Mouse (Mus musculus) gastrocnemius, postnatal 14 days (tissue): ENCODE measurements around the gene Sh2b3. TPM values are rescaled to one million over a fixed set of nuclear protein-coding genes. Genes with fewer than 3 reads are reported as not detected.

Experiments used
- DNase-seq: peaks from one replicate; pipeline ENCODE4 v3.0.0; 2021; ENCODE audit warnings: mixed read lengths
- intact Hi-C: fragments of 180-260 bp; cut with DNase I; formaldehyde crosslinking; loops from one replicate; pipeline ENCODE4 v1.15.1; 2025; ENCODE audit warnings: low total_unique reads
- long read RNA-seq, 2 experiments: library from polyadenylated mRNA; stranded (forward); transcript quantifications; one replicate each; pipeline ENCODE4 v2.0.0; 2021
- total RNA-seq, 2 experiments: library from RNA; stranded (reverse); gene quantifications; 2 replicates each; pipeline ENCODE4 v1.2.3; 2021

Gene Sh2b3
- total RNA-seq, result 10 to 100 TPM; 17.6 to 21.2 TPM
- long read RNA-seq, experiment 1, full-length matches to known transcripts, result 9 of 22 reads
- long read RNA-seq, experiment 1, partial matches to known transcripts, result 1 of 22 reads
- long read RNA-seq, experiment 1, other reads (novel, unspliced or antisense), result 12 of 22 reads
- long read RNA-seq, experiment 2, full-length matches to known transcripts, result 13 of 27 reads
- long read RNA-seq, experiment 2, partial matches to known transcripts, result 2 of 27 reads
- long read RNA-seq, experiment 2, other reads (novel, unspliced or antisense), result 12 of 27 reads

DNA sequence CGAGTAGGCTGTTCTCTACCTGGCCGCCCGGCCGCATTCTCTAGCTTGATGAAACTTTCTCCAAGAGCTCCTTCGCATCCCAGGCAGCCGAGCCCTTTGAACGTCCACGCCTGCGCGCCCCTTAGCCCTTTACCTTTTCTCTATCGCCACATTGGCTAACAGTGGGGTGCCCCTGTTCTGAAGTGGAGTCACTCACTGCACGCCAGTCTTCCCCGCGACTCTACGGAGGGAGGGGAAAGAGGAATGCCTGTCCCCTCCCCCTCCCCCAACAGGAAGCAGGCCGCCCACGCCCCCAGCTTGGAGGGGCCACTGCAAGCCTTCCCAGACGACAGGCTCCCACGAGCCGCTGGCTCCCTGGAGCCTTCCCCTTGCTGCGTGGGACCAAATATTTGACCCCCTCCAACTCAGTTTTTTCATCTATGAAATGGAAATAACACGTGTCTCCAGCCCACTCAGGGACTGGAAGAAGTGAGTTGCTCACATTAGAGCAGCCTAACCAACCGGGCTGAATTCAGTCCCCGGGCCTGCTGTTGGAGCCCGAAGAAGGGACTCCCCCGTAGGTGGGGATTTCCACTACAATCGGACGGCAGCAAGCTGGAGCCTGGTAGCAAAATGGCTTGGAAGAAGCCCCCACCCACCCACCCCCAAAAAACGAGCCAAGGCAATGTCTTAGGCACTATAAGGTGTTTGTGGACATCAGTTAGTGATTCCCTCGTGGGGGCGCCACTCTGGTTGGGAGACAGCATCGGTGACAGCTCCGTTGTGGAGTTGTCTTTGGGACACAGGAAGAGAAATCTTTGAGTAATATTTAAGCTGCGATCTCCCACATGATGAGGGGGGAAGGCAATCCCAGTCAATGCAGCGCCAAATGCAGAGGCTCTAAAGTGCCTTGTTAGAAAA, at the start of gene Sh2b3:
Gene Sh2b3 (minus strand): TSS at position 206 of the 900 bp plus-strand sequence.
- intact Hi-C loops, result no loop called here
- peak; percentile 68 for DNase-seq

DNA sequence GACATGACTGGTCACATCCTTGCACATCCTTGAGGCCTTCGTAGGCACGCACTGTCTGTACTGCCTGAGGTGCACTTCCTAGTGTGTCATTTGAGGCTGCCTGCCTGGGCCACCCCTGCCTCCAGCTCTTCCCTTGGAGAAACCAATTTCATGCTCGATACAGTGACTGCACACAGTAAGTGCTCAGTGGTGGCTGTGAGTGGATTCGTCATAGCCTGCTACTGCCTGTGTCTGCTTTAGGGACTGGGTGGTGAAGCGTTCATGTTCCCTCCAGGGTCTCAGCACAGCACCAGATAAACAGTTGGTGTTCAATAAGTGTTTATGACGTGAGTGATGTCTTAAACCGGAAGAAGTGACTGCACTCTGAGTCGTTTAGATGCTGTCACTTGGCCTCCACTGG, 45.9 kb upstream of the Sh2b3 start:
- intact Hi-C loops, result no loop called here

DNA sequence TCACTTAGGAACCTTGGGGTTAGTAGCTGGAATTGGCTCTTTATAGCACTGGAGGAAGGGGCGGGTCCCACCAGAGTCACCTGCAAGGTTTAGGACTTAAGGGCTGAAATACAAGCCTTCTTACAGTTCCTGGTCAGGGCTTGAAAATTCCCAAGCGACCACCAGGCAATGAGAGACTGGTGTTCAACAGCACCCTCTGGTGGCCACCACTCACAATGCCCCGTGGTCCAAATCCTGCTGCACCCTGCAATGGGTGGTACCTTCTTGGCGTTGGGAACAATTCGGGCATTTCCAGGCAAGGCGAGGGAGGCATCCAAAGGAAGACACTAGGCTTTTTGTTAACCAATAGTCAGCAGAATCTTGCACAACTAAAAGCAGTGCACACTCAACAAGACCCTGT, 41.8 kb upstream of the Sh2b3 start:
- no peak for DNase-seq
- intact Hi-C loops, result loop anchor here (10.0 kb wide), 1 partner anchor 176 kb away; the partner anchor contains the start of gene Cux2

More for the DNA sequence above, 45.9 kb upstream of the Sh2b3 start:
- no peak for DNase-seq

DNA sequence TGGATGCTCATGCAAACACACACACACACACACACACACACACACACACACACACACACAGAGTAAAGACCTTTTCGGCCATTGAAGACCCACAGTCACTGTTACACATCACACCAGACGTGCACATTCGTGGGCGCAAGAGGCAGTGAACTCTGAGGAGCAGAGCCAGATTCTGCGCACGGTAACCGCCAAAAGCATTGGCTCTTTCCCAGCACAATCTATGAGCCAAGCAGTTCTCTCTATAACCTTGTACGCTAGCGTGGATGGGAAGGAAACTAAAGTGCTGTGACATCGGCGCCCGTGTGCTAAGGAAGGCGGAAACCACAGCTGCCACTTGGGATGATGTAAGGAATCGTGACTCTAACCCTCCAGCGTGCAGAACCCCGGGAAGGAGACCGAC, 41.3 kb upstream of the Sh2b3 start:
- DNase-seq, result no peak

DNA sequence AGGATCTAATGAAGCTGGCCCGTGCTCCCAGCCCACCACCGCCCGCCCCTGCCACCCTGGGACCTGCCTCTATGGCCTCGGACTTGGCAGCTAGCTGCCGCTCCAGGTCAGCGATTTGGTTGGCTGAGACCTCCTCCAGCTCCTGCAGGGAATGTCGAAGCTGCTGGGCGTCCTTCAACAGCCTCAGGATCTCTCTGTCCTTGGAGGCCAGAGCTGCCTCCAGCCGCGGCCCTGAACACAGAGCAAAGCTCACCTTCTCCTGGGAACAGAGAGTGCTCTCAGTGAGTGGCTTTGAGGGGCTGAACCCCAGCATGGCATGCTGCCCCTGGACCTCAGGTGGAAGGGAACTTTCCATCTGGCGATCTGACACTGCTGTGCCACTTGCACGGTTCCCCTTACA, 39.5 kb upstream of the Sh2b3 start:
- intact Hi-C loops, result loop anchor here (10.0 kb wide), 1 partner anchor 178 kb away; the partner anchor contains the start of gene Cux2

More for the DNA sequence above, 41.3 kb upstream of the Sh2b3 start:
- intact Hi-C loops, result loop anchor here (10.0 kb wide), 1 partner anchor 176 kb away; the partner anchor contains the start of gene Cux2

DNA sequence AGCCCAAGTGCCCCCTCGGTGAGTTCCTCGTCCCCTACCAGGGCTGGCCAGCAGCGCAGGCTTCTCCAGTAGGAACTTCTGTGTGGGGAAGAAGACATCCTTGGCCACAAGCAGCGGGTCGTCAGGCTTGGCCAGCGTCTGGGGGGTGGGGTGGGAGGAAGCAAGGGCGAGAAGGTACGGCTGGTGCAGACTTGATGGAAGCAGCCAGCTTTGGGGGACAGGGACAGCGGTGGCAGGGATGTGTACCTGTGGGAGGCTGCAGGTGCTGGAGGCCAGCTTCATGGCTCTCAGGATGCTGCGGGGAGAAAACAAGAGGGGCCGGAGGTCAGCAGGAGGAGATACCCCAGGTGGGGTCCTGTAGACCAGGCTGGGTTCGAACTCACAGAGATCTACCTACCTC, 37.6 kb upstream of the Sh2b3 start:
- intact Hi-C loops, result loop anchor here (10.0 kb wide), 1 partner anchor 180 kb away; the partner anchor contains the start of gene Cux2
- no peak for DNase-seq

More for the DNA sequence above, 39.5 kb upstream of the Sh2b3 start:
- no peak for DNase-seq

DNA sequence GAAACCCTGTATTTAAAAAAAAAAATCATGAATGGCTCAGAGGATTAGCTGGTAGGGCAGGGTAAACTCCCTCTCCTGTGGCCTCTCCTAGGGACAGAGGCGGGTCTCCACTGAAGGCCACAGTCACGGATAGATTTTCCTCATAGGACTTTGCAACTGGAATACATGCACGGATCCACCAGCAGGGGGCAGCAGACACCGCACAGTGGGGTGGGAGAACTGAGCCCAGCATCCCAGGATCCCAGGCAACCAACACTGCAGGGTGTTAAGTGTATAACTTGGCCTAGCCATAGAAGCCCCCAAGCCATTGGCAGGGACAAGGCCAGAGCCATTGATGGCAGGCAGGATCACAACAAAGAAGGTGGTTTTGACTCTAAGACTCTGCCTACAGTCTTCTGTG, 34.7 kb upstream of the Sh2b3 start:
- intact Hi-C loops, result loop anchor here (5.0 to 10.0 kb wide), 2 partner anchors 183 to 215 kb away; partner anchors contain the start of gene Cux2
- peak; percentile 85 for DNase-seq

DNA sequence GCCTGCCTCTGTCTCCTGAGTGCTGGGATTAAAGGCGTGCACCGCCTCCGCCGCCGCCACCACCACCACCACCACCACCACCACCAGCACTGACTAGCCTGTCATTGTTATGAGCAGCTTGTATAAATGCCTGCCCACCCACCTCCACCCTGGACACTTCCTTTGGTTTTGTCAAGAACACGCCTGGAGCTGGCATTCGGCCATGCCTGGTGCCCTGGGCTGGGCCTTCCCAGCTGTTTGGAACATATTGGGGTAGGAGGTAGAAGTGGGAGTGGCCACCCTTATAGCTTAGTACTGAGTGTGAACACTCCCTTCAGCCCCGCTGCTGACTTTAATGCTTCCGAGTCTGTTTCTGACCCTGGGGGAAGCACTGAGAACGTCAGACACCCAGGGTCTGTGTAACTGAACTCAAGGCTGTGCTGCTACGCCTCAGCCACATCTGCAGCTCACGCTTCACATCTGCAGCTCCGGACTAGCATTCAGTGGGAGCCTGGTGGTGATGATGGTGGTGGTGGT, 34.1 kb upstream of the Sh2b3 start:
- no peak for DNase-seq
- intact Hi-C loops, result loop anchor here (5.0 to 10.0 kb wide), 2 partner anchors 183 to 216 kb away; partner anchors contain the start of gene Cux2

DNA sequence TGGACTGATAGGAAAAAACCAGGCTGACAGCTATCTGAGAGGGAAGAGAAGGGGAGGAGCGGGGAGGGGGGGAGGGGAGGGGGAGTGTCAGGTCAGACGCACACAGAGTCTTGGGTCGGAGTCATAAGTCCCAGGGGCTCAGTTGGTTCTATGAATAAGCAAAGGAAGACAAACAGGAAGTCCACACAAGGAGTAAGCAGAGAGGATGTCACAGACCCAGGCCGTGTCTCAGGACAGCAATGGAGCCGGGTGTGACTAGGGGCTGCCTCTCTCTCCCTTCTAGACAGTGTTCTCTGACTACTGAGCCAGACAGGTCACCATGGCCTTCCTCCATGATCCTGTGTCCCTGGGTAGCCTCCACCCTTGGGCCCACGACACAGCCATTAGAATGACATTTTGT, 33.4 kb upstream of the Sh2b3 start:
- DNase-seq, result no peak
- intact Hi-C loops, result loop anchor here (5.0 to 10.0 kb wide), 2 partner anchors 184 to 216 kb away; partner anchors contain the start of gene Cux2

DNA sequence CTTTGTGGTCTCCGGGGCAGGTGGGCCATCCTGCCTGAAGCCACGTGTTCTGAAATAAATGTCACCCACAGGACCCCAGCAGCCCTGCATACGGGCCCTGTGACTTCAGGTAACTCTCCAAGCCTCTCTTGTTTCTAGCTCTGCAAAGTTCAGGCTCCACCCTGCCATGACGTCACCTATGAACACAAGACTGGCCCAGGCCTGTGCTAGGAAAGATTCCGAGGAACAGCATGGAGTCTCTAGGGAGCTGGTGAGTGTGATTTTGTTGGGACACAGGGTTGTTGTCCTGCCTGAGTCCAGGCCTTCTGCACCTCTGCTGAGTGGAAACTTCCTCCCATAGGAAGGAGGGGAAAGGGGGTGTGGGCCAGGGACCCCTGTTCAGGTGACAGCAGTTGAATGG, 30.5 kb upstream of the Sh2b3 start:
- DNase-seq, result no peak
- intact Hi-C loops, result no loop called here

DNA sequence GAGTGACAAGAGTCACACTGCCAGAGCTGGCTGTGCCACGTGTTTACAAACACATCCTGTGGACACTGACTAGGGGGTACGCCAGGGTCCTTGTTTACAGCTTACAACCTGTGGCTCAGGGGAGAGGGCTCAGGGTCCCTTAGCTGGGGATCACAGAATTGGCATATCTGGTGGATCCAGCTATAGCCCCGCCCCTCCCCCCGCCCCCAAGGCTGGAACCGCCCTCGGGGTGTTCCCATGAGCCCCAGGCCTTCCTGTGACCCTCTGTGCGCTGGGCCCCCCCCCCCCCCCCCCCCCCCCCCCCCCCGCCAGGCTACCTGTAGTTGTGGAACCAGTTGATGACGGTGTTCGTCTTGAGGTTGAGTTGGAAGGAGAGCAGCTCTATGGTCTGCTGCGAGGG, 26.9 kb upstream of the Sh2b3 start:
- no peak for DNase-seq
- intact Hi-C loops, result no loop called here

DNA sequence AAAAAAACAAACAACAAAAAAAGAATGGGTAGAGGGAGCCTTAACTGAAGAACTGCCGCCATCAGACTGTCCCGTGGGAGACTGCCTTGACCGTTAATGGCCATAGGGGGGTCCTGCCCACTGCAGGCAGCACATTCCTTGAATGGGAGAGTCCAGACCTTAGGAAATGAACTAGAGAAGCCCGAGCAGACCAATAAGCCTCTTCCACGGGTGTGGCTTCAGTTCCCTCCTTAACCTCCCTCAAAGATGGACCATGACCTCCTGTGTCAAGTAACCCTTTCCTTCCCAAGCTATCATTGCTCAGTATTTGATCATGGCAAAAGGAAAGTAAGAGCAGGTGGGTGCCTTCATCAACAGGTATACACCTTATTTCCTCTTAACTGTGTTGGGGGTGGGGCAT, 24.5 kb upstream of the Sh2b3 start:
- intact Hi-C loops, result no loop called here
- no peak for DNase-seq

DNA sequence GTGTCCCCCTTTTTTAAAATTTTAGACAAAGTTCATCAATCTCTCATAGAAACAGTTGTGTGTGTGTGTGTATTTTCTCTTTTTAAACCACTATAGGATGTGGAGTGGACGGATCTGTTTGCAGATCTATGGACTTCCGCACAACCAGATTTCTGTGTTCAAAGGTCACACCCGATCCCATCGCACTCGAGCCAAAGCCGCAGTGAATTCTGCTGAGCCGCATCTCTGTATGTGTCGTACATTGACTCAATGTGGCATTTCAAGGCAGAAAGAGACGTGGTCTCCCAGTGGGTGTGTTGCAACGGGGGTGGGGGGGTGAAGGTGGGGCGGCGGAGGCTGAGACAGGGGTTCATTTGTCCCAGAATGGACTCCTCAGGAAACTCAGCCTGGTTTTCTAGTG, 21.0 kb upstream of the Sh2b3 start:
- intact Hi-C loops, result no loop called here
- DNase-seq, result no peak

DNA sequence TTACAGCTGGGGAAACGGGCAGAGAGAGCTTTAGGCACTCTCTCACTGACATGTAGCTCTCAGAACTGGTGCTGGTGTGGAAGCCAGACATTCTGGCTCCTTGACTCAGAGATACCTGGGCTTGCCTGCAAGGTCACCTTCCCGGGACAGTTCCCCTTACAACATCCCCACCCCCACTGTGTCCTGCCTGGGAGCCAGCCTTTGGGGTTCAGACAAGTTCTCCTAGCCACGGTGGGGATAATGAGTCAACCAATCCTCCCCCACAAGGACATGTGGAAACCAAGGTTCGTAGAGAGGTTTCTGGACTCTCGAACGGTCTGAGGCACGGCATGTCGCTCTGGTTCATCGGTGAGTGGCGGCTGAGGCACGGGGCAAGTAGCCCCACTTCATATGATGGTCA, 19.3 kb upstream of the Sh2b3 start:
- no peak for DNase-seq
- intact Hi-C loops, result no loop called here

DNA sequence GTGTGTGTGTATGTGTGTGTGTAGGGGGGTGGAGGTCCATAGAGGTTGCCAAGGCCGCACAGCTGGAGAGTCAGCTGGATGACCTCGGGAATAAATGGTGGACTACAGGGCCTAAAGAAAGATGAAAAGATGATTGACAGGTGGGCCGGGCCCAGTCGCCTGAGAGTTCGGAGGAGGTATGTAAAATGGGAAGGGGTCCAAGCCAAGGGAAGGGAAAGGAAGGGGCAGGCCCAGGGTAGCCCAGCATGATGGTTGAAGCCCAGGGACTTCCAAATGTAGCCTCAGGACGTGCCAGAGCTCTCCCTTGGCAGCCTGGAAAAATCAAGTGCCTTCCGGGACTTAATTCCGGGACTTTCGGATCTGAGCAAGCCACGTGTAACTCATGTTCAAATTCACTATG, 17.3 kb upstream of the Sh2b3 start:
- intact Hi-C loops, result no loop called here
- no peak for DNase-seq

DNA sequence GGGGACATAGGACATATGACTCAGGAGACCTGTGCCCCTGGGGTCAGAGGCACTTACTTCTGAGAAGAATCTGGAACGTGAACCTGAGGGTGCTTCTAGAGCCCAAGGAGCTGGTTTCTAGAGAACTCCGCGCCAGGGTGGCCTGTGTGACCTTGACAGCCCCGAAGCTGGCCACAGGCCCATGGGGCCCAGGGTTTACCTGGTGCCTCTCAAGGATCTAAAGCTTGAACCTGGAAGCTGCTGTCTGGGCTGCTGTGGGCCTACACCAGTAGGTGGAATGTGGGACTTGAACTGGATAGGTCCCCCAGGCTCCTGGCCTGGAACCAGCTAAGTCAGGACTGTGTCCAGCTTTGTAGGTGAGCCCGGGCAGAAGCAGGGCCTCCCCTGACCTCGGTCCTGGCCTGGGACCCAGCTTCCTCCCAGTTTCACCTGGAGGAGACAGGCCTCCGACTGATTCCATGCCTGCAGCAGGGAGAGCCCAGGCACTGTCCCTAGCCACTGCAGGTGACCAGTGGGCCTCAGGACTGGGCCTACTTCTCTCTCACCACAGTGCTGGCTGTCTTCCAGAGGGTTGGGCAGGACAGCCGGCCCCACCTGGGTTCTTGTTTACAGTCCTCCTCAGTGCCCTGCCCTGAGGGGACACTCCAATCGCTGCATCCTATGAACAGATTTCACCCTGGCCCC, 16.1 kb upstream of the Sh2b3 start:
- intact Hi-C loops, result no loop called here
- DNase-seq, result no peak

DNA sequence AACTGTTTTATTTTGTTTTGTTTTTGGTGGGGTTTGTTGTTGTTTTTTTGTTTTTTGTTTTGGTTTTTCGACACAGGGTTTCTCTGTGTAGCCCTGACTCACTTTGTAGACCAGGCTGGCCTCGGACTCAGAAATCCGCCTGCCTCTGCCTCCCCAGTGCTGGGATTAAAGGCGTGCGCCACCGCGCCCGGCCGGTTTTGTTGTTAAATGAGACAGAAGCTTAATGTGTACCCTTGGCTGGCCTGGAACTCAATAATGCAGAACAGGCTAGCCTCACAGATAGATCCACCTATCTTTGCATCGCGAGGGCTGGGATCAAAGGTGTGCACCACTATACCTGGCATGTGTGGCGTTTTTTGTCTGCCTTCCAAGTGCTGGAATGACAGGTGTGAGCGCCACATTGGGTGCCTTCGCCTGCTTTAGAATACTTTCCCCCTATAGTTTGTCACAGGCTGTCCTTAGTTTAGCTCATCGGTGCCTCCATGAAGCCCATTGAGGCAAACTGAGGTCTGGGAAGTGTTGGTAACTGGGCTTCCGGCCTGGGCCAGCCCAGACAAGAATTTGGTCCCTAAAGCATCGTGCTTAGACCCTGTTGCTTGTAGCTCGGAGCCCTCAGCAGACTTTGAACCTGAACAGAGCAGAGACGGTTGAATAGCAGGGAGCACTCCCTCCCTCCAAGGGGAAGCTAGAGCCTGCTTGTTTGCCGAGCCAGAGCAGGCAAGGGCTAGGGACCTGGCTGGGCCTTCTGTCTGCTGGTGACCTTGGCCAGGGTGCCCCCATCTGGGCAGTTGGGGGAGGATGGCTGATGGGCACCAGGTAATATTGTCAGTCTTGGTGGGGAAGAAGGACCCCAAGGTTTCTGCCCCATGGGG, 12.3 kb upstream of the Sh2b3 start:
- intact Hi-C loops, result loop anchor here (10.0 kb wide), 1 partner anchor 55 kb away; no protein-coding TSS in a partner anchor
- DNase-seq, result no peak

DNA sequence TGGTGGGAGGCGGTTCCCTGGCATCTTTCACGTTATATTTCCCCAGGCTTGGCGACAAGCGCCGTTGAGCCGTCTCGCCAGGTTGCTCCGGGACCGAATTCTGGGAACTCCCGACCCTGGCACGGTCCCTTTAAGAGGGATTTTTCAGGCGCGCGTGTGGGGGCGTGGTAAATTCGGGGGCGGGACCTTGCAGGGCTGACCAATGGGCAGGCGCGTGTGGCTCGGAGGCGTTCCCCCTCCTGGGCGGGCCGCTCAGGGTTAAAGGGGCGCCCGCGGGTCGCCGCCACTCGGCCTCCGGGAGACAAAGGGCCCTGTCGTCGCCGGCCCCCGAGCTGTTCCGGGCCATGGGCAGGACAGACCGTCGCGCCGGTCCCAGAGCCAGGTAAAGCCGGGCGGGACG, 11.3 kb upstream of the Sh2b3 start, which contains the start of gene Pheta1:
Gene Pheta1 (plus strand): TSS at position 242 of the 400 bp plus-strand sequence.
- peak; percentile 95 for DNase-seq
- intact Hi-C loops, result loop anchor here (10.0 kb wide), 1 partner anchor 54 kb away; no protein-coding TSS in a partner anchor
